Mouse (Mus musculus) limb, embryonic 13.5 days (tissue): ENCODE measurements around the gene Gdpd5. TPM values are rescaled to one million over a fixed set of nuclear protein-coding genes. Genes with fewer than 3 reads are reported as not detected.
A peak's percentile ranks its signal among the peaks of the same experiment; 100 is the strongest.

Experiments
- ATAC-seq: fragments of 200-750 bp; cut with Nextera tagmentation; 2 replicates; pipeline ENCODE4 v1.8.0; 2017; ENCODE audit warnings: low read depth, moderate number of reproducible peaks, moderate TSS enrichment; ENCODE audit not compliant: low FRiP score
- H3K27ac ChIP-seq: fragments of 300-500 bp; sonication (generic); 2 replicates; pipeline ENCODE4 v1.5.1; 2015; ENCODE audit warnings: inconsistent platforms, mild to moderate bottlenecking, moderate library complexity
- H3K27me3 ChIP-seq: fragments of 300-500 bp; sonication (generic); 2 replicates; pipeline ENCODE4 v1.6.1; 2015; ENCODE audit warnings: mild to moderate bottlenecking, inconsistent platforms
- H3K36me3 ChIP-seq: fragments of 300-500 bp; sonication (generic); 2 replicates; pipeline ENCODE4 v1.6.1; 2015; ENCODE audit warnings: inconsistent platforms, mild to moderate bottlenecking, moderate library complexity
- H3K4me1 ChIP-seq: fragments of 300-500 bp; sonication (generic); 2 replicates; pipeline ENCODE4 v1.6.1; 2015; ENCODE audit warnings: inconsistent platforms
- H3K4me2 ChIP-seq: fragments of 300-500 bp; sonication (generic); replicated peaks from 2 replicates; pipeline ENCODE4 v1.6.1; 2015; ENCODE audit warnings: inconsistent platforms, mild to moderate bottlenecking, moderate library complexity
- H3K4me3 ChIP-seq: fragments of 300-500 bp; sonication (generic); 2 replicates; pipeline ENCODE4 v1.5.1; 2015; ENCODE audit warnings: moderate library complexity, mild to moderate bottlenecking, inconsistent platforms
- H3K9ac ChIP-seq: fragments of 300-500 bp; sonication (generic); 2 replicates; pipeline ENCODE4 v1.6.1; 2015; ENCODE audit warnings: mild to moderate bottlenecking, inconsistent platforms
- H3K9me3 ChIP-seq: fragments of 300-500 bp; sonication (generic); 2 replicates; pipeline ENCODE4 v1.6.1; 2016; ENCODE audit warnings: inconsistent platforms
- WGBS: fragments of 180-500 bp; shearing (Covaris S2); methylation state at CpG from one replicate; pipeline ENCODE4 v1.1.7; 2015; 5-methylcytosine and 5-hydroxymethylcytosine counted together
- polyA plus RNA-seq: library from polyadenylated mRNA; unstranded; fragments of >200 nt; fragmentation: Nextera tagmentation; extraction: Ambion mirVana; gene quantifications from 2 replicates; pipeline ENCODE4 v1.2.1, GENCODE M21; 2015

Gdpd5 gene
- 14.0 and 14.5 TPM in 2 replicates for polyA plus RNA-seq

DNA sequence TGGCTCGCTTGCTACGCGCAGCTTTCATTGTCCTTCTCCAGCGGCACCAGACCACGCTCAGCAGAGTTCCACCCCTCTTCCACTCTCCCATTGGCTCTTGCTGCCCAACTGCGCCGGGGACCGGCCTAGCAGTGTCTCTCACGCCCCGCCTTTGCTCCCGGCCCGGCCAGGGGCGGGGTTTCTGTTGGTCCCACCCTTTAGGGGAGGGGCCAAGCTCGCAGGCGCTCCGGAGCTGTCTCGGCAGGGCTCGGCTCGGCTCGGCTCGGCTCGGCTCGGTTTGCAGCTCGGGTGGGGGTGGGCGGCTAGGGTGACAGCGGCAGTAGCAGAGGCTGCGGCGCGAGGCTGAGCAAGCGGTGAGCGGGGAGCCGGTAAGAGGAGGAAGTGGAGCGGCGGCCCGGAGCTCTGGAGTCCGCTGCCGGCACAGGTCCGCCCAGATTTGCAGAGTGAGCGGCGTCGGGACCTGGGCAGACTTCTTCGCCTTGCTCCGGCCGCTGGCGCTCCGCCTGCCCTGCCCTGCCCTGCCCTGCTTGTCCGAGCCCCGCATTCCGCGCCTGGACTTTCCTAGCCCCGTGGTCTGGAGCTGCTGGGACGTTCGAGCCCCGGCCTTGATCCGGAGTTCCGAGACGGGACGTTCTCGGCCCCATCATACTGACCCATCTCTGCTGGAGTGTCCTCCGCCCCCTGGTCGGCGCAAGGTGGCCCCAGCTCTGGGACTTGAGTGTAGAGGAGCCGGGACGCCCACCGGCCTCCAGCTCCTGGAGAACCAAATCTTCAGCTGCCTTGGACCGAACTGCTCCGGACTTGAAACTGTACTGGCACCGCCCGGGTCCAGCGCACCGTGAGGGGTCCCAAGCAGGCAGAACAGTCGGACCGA, at the start of gene Gdpd5:
Gdpd5 (plus strand) TSS at position 201 of the 874 bp plus-strand sequence.
- Histone ChIP-seq H3K4me1 (peaks cover 41% of the 10 kb centered on the region), H3K27me3 (peaks cover 11% of the 10 kb centered on the region), H3K4me2 (peak within 1 kb of the TSS; percentile 99), H3K36me3 (no peaks in the 10 kb centered on the region), H3K27ac (peak within 1 kb of the TSS; percentile 96), H3K9ac (peak within 1 kb of the TSS; percentile 80), H3K9me3 (no peaks in the 10 kb centered on the region), H3K4me3 (peak within 1 kb of the TSS; percentile 65)
- under 1% methylated on average over 73 of the region's 73 CpGs for WGBS
- peak; percentile 97 for ATAC-seq

DNA sequence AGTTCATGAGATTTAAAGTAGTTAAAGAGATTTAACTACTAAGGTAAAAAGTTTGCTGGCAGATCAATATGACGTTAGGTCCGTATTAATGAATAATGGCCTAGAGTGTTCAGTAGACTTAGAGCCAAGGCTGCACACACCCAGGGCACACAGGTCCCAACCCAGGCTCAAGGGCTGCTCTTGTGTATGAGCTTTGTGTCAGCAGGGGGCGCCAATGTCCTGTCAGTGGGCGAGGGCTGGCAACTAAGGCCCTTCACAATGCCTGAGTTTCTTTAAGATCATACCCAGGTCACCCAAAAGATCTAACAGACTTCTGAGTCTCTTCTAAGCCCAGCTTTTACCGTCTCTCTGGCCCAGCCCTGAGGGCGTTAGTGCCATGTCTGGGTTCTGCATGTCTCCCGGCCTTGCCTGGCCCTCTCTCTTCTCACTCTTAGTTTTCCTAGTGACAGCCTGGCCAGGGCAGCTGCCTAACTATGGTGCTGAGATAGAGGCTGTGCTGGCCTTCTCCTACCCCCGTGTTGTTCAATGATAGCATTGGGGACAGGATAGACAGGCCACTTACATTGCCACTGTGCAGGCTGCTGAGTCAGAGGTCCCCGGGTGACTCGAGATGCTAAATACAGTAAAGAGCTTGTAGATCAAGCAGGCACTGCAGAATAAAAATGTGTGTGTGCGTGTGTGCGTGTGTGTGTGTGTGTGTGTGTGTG, 48.3 kb upstream of the Gdpd5 start:
- Histone ChIP-seq H3K27ac (no peak overlapping the region), H3K9ac (peak overlapping the region; percentile 39; the same call in 1 of the 2 replicates), H3K4me1 (peaks cover 3% of the 10 kb centered on the region; the same call in 1 of the 2 replicates), H3K4me3 (no peak overlapping the region), H3K36me3 (no peaks in the 10 kb centered on the region), H3K9me3 (no peaks in the 10 kb centered on the region), H3K4me2 (no peak overlapping the region), H3K27me3 (no peaks in the 10 kb centered on the region)
- WGBS = 40% methylated on average over 12 of the region's 12 CpGs
- ATAC-seq = peak; percentile 76; the same call in 1 of the 2 replicates

DNA sequence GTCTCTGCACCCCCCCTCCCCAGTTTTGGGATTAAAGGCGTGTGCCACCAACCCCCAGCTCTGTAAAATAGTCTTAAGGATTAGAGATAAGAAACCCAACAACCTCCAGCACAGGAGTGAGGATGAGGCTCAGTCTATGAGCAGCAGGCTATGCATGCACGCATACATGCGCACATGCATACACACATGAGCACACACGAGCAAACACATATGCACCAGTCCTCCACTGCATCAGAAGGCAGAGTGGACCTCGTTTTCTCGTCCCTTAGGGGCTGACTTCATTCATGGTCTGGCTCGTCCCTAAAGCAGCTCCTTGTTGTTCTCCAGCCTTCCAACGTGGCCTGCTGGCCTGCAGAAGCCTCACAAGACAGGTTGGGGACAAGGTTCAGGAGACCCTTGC, 40.5 kb upstream of the Gdpd5 start:
- H3K27me3 ChIP-seq = no peaks in the 10 kb centered on the region
- WGBS = 76% methylated on average over 8 of the region's 8 CpGs
- H3K36me3 ChIP-seq = peaks cover 55% of the 10 kb centered on the region
- H3K9ac ChIP-seq = no peak overlapping the region
- H3K4me2 ChIP-seq = no peak overlapping the region
- no peaks in the 10 kb centered on the region for H3K4me1 ChIP-seq
- no peak for ATAC-seq
- H3K4me3 ChIP-seq = no peak overlapping the region
- H3K27ac ChIP-seq = no peak overlapping the region; the same call in 1 of the 2 replicates
- no peaks in the 10 kb centered on the region for H3K9me3 ChIP-seq

DNA sequence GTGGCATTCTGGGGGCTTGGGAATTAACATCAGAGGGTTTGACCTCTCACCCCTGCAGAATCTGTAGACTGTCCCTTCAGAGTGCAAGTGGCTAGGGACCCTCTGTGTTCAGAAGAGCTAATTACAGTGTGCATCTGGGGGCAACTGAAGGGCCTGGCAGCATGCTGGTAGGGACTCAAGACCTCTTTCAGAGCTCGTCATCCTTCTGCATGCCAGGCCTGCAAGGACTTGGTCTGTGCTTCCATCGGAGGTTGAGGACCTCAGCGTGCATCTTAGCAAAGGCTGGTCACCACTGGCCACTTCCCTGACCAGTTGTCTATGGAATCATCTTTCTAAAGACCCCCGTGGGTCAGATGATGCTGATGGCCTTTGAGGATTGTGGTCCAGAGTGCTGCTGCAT, 37.6 kb upstream of the Gdpd5 start:
- H3K4me3 ChIP-seq = no peak overlapping the region
- WGBS = 85% methylated on average over 4 of the region's 4 CpGs
- H3K9ac ChIP-seq = no peak overlapping the region
- no peaks in the 10 kb centered on the region for H3K9me3 ChIP-seq
- peaks cover 83% of the 10 kb centered on the region for H3K36me3 ChIP-seq
- no peak for ATAC-seq
- H3K27ac ChIP-seq = no peak overlapping the region
- H3K4me2 ChIP-seq = no peak overlapping the region
- H3K27me3 ChIP-seq = no peaks in the 10 kb centered on the region
- H3K4me1 ChIP-seq = peaks cover 5% of the 10 kb centered on the region

DNA sequence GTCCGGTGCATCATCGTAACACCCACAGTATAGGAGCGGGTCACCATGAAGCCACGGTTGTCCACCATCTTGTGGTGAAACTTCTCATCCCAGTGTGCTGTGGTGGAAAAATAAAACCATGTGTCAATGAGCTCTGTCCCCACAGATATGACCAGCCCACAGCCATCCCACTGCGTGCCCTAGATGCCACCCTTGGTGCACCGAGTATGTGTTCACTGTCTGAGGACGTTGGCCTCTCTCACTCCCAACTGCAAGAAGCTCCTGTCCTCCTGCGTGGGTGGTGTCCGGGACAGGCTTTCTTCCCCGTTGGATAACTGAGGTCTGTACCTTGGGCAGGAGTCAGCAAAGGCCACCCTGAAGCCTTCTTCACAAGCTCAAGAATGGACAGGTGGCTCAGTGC, 33.9 kb upstream of the Gdpd5 start:
- no peak overlapping the region for H3K4me3 ChIP-seq
- peaks cover 83% of the 10 kb centered on the region for H3K36me3 ChIP-seq
- 95% methylated on average over 10 of the region's 10 CpGs for WGBS
- no peak for ATAC-seq
- H3K9ac ChIP-seq = no peak overlapping the region
- H3K4me1 ChIP-seq = peaks cover 32% of the 10 kb centered on the region
- H3K27ac ChIP-seq = no peak overlapping the region
- H3K27me3 ChIP-seq = no peaks in the 10 kb centered on the region
- no peak overlapping the region for H3K4me2 ChIP-seq
- H3K9me3 ChIP-seq = no peaks in the 10 kb centered on the region

DNA sequence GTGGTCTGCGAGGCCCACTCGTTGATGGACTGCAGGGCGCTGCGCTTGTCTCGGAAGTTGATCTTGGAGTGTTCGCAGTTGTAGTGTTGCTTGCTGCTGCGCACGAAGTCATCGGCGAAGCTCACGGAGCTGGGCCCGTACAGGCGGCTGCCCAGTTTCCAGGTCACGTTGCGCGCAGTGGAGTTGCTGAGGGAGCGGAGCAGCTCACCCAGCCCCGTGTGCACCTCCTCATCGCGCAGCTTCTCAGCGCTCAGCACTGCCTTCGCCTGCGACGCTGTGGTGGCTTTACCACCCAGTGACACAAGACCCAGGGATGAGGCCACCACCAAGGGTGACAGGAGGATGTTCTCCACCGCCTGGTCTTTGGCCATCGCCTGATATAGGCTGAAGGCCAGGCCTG, 32.3 kb upstream of the Gdpd5 start:
- 95% methylated on average over 26 of the region's 26 CpGs for WGBS
- ATAC-seq = no peak
- no peak overlapping the region for H3K27ac ChIP-seq
- H3K4me2 ChIP-seq = peak overlapping the region; percentile 96
- 0 out of 2 replicates have a peak overlapping the region, but pooled peaks have one; percentile 13 for H3K9ac ChIP-seq
- peaks cover 67% of the 10 kb centered on the region for H3K36me3 ChIP-seq
- no peaks in the 10 kb centered on the region for H3K9me3 ChIP-seq
- H3K27me3 ChIP-seq = no peaks in the 10 kb centered on the region
- peak overlapping the region; percentile 72 for H3K4me3 ChIP-seq
- peaks cover 39% of the 10 kb centered on the region for H3K4me1 ChIP-seq

DNA sequence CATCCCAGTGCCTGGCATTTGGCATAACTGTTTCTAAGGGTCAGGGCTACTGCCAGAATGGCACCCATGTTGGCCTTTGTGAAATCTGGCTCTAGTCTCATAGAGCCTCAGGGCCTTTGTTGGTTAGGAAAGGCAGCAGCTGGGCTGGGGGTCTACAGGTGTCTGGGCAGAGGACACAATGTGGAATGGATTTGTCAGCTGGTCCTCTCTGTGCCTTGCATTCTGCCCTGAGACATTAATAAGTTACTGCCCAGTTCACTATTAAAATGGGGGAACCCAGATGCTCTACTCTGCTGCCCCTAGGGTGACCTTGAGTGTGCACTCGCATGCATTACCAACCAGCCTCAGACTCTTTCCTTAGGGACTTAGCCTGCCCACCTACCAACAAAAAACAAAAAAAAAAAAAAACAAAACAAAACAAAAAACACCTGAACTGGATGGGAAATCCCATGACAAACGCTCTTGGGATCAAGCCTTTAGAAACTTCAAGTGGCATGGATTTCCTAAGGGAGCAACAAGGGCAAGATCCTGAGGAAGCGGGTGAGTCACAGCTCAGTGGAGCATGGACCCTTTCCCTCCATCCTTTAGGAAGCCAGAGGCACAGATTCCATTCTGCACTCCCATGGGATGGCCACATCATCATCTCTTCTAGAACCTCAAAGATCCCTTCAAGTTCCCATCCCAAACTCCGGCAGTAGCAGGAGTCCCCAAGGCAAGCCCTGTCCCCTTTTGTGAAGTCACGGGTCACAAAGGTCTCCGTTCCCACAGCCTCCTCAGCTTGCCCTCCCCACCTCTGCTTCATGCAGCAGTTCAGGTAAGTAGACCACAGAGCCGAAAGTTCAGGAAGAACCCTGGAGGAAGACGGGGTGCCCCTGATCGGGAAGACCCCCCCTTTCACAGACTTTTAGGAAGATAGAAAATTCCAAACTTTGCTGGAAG, 31.2 kb upstream of the Gdpd5 start:
- Histone ChIP-seq H3K27me3 (no peaks in the 10 kb centered on the region), H3K9me3 (no peaks in the 10 kb centered on the region), H3K27ac (peak overlapping the region; percentile 99), H3K4me1 (peaks cover 51% of the 10 kb centered on the region), H3K9ac (peak overlapping the region; percentile 97), H3K4me3 (peak overlapping the region; percentile 72), H3K36me3 (peaks cover 55% of the 10 kb centered on the region), H3K4me2 (peak overlapping the region; percentile 96)
- ATAC-seq = no peak
- WGBS = 64% methylated on average over 9 of the region's 9 CpGs

DNA sequence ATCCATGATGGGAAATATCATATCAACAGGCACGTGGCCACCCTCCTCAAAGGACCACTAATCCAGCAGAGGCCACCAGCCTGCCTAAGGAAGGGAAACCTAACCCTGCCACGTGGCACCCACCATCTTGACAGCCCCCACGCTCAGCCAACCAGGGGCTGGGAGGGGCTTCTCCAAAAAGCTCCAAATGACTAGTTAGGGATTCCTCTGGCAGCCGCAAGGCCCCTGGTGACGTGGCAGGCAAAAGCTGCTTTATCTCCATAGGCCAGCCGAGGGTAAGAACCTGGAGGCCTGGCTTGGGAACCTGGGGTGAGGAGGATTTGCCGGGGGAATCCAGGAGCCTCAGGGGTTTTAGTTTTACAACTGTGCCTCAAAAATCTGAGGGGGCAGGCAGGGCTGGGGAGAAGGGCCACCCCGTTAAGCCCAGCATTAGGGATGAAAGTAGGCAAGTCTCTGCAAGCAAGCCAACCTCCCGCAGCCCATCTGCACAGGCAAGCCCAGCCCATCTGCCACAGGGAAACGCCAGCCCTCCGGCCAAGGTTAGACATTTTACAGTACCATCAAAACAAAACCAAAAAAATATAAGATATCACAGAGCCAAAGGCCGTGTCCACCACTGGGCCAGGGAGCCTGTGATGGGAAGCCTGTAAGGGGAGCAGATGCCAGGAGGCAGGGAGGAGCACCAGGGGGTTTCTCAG, 30.0 kb upstream of the Gdpd5 start:
- Histone ChIP-seq H3K4me3 (peak overlapping the region; percentile 72), H3K9ac (peak overlapping the region; percentile 97), H3K27me3 (no peaks in the 10 kb centered on the region), H3K36me3 (peaks cover 43% of the 10 kb centered on the region), H3K9me3 (no peaks in the 10 kb centered on the region), H3K27ac (peak overlapping the region; percentile 99), H3K4me1 (peaks cover 59% of the 10 kb centered on the region), H3K4me2 (peak overlapping the region; percentile 96)
- ATAC-seq = no peak
- 2% methylated on average over 12 of the region's 12 CpGs for WGBS

DNA sequence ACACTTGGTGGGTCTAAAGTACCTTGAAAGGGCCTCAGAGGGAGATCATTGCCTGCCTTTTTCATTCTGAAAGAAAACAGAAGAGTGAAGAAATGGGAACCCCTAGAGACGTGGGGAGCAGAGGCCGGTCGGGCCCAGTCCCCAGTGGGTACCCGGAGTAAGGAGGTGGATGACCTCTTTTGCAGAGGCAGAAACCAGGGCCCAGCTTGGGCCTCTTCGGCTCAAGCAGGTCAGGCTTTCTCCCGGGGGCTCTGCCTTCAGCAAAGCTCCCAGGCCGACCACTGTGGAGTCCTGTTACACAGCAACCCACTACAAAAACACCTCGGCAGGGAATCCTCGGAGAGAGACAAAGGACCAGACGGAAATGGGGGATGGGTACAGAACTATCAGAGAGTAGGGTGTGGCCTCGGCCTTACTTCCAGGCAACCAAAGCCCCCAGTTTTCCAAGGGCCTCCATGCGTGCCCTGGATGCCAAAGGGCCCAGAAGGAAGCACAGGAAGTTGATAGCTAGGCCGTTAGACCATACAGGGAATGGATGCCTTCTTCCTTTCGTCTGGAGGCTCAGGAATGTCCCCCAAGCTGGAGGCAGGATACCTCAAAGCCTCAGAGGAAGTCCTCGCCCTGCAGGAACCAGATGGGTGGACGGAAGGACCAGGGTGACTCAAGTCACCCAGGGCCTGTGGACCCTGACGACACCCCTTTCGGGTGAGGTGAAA, 29.3 kb upstream of the Gdpd5 start:
- Histone ChIP-seq H3K4me1 (peaks cover 64% of the 10 kb centered on the region), H3K36me3 (peaks cover 36% of the 10 kb centered on the region), H3K27ac (peak overlapping the region; percentile 99), H3K27me3 (no peaks in the 10 kb centered on the region), H3K9me3 (no peaks in the 10 kb centered on the region), H3K9ac (peak overlapping the region; percentile 97), H3K4me2 (peak overlapping the region; percentile 96), H3K4me3 (peak overlapping the region; percentile 72)
- under 1% methylated on average over 18 of the region's 18 CpGs for WGBS
- no peak for ATAC-seq

DNA sequence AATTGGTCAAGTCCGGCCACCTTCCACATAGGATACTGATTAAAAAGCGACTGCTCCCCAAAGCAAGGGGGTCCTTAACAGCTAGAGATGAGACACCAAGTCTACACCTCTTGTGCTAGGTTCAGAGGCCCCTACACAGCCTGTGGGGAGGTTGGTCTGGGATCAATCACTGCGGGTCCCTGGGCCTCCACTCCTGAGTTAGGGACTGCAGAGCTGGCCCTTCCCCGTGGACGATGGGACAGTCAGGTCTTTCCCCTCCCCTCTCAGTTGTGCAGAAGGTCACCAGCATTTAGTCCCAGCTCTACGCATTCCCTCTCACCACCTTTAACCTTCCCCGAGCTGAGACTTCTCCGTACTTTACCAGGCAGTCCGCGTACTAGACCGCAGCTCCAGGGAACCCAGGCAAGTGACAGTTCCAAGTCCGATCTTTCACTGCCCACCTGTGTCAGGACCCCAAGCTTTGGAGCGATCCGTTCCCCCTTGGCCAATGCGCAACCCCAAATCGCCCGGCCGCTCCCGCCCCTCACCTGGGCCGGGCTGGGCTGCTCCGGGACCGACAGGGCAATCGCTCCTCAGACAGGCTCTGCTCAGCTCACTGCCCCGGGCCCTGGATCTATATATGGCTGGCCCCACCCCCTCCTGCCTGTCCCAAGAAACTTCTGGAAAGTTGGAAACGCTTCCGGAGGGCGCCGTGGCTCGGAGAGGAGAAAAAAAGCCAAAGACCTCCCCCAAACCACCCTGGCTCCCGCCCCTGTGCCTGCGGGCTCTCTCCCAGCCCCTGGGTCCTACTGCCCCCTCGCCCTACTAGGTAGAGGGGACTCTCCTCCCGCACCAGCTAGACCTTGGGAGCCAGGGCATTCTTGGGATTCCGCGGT, 28.5 kb upstream of the Gdpd5 start, which contains the start of gene Serpinh1:
Serpinh1 (minus strand) TSS at position 714 of the 875 bp plus-strand sequence.
- Histone ChIP-seq H3K9me3 (no peaks in the 10 kb centered on the region), H3K27ac (peak within 1 kb of the TSS; percentile 99), H3K4me3 (peak within 1 kb of the TSS; percentile 72), H3K9ac (peak within 1 kb of the TSS; percentile 97), H3K27me3 (no peaks in the 10 kb centered on the region), H3K4me1 (peaks cover 72% of the 10 kb centered on the region), H3K36me3 (peaks cover 28% of the 10 kb centered on the region), H3K4me2 (peak within 1 kb of the TSS; percentile 96)
- WGBS = under 1% methylated on average over 35 of the region's 35 CpGs
- peak; percentile 88 for ATAC-seq
